25 mouse cellular contexts compared by ENCODE assay signal in the genomic region with DNA sequence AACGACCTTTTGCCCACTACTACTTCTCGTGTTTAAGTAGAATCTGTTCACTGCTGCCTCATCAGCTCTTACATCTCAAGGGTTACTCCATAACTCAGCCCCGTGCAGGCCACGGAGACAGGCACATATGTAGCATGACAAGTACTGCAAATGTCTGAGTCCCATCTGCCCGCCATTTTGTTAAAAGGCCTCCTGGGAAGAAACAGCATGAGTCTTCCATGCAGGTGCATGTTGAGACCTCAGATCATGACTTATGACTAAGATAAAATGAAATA.
"Had no signal": no experiment of that assay in that cellular context is flagged by ENCODE, and none has a peak within 500 bp of the region (broad histone marks: within the 10 kb centered on the region; RNA-seq: fewer than 3 reads in every experiment).

No protein-coding gene starts in this region.

- H3K9me3 ChIP-seq: heart, embryonic 13.5 days; heart, embryonic 15.5 days; hindbrain, embryonic 13.5 days; hindbrain, embryonic 15.5 days; kidney, embryonic 15.5 days; limb, embryonic 13.5 days; limb, embryonic 15.5 days; liver, embryonic 12.5 days had no signal

- H3K9ac ChIP-seq: heart, embryonic 13.5 days; heart, embryonic 15.5 days; hindbrain, embryonic 13.5 days; hindbrain, embryonic 15.5 days; kidney, embryonic 15.5 days; limb, embryonic 13.5 days; limb, embryonic 15.5 days; liver, embryonic 12.5 days had no signal

- H3K4me3 ChIP-seq: heart, embryonic 13.5 days; heart, embryonic 15.5 days; hindbrain, embryonic 13.5 days; hindbrain, embryonic 15.5 days; kidney, embryonic 15.5 days; limb, embryonic 13.5 days; limb, embryonic 15.5 days; liver, embryonic 12.5 days had no signal

- H3K4me1 ChIP-seq: kidney, embryonic 15.5 days; limb, embryonic 15.5 days had no signal

- DNase-seq: gastrocnemius, postnatal 14 days; gastrocnemius, postnatal 36 days; heart, adult 18-20 months; heart, postnatal 14 days; heart, postnatal 36 days; kidney, adult 11 months; kidney, adult 2 months; kidney, adult 9 months; kidney, postnatal 14 days; kidney, postnatal 36 days; layer of hippocampus, adult 9-11 months; layer of hippocampus, postnatal 36 days; left cerebral cortex, postnatal 4 days had no signal

- H3K27me3 ChIP-seq: heart, embryonic 13.5 days; heart, embryonic 15.5 days; hindbrain, embryonic 13.5 days; hindbrain, embryonic 15.5 days; kidney, embryonic 15.5 days; limb, embryonic 13.5 days; limb, embryonic 15.5 days; liver, embryonic 12.5 days had no signal

- H3K27ac ChIP-seq: heart, embryonic 13.5 days; heart, embryonic 15.5 days; hindbrain, embryonic 13.5 days; hindbrain, embryonic 15.5 days; hindbrain, postnatal 0 days; kidney, embryonic 15.5 days; kidney, postnatal 0 days; limb, embryonic 13.5 days; limb, embryonic 15.5 days; liver, embryonic 12.5 days had no signal

- ATAC-seq: hindbrain, postnatal 0 days; intestine, embryonic 16.5 days; liver, embryonic 12.5 days had no signal

- H3K36me3 ChIP-seq: heart, embryonic 15.5 days; hindbrain, embryonic 15.5 days had no signal

- H3K4me2 ChIP-seq: heart, embryonic 11.5 days; heart, embryonic 13.5 days; heart, embryonic 15.5 days; hindbrain, embryonic 13.5 days; hindbrain, embryonic 15.5 days; kidney, embryonic 15.5 days; limb, embryonic 13.5 days; limb, embryonic 15.5 days; liver, embryonic 12.5 days had no signal
